Mouse (Mus musculus) C2C12 (cell line): ENCODE results near the gene Lrfn2.

ENCODE experiments used
- CEBPB ChIP-seq: IDR thresholded peaks from one replicate; pipeline ENCODE4 v1.6.1; 2011; ENCODE audit warnings: low read depth, mild to moderate bottlenecking, control low read depth, moderate library complexity
- CTCF ChIP-seq: IDR thresholded peaks from one replicate; pipeline ENCODE4 v1.5.1; 2011; ENCODE audit not compliant: control insufficient read depth, insufficient read depth, insufficient read length
- FOSL1 ChIP-seq: IDR thresholded peaks from one replicate; pipeline ENCODE4 v1.8.0; 2011; ENCODE audit warnings: mild to moderate bottlenecking, low read length; ENCODE audit not compliant: poor library complexity, insufficient read depth, severe bottlenecking
- MAX ChIP-seq: IDR thresholded peaks from one replicate; pipeline ENCODE4 v1.6.1; 2011; ENCODE audit warnings: mild to moderate bottlenecking, control low read depth
- MYOD1 ChIP-seq: IDR thresholded peaks from one replicate; pipeline ENCODE4 v1.6.1; 2011; ENCODE audit warnings: low read depth; ENCODE audit not compliant: control insufficient read depth, insufficient read length
- MYOG ChIP-seq: IDR thresholded peaks from one replicate; pipeline ENCODE4 v1.6.1; 2011; ENCODE audit not compliant: control insufficient read depth, insufficient read length; ENCODE audit errors: extremely low read depth
- USF1 ChIP-seq: IDR thresholded peaks from one replicate; pipeline ENCODE4 v1.6.1; 2011; ENCODE audit warnings: low read depth, mild to moderate bottlenecking, control low read depth, moderate library complexity

DNA sequence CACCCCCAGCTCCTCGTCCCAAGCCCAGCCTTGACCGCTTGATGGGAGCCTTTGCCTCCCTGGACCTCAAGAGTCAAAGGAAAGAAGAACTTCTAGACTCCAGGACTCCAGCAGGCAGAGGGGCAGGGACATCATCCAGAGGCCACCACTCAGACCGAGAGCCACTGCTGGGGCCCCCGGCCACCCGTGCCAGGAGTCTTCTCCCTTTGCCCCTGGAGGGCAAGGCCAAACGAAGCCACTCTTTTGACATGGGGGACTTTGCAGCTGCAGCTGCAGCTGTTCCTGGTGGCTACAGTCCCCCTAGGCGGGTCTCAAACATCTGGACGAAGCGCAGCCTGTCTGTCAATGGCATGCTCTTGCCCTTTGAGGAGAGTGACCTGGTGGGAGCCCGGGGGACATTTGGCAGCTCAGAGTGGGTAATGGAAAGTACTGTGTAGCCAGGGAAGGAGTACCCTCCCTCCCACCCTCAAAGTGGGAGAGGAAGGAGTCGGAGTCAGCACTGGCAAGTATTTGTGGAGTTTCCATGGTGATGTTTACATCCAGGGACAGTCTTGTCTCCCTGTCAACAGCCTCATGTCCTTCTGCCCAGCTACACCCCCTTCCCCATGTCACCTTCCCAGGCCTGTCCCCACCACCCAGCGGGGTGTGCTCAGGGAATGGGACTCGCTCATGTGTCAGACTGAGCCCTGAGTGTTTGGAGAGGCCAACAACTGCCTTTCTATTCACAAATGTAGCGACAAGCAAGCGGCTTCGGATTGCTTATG, 164.8 kb downstream of the Lrfn2 start:
- TF ChIP-seq USF1 (no peak), CTCF (no peak), MAX (no peak), CEBPB (no peak), FOSL1 (no peak), MYOD1 (no peak), MYOG (no peak)
